Mouse (Mus musculus): ENCODE measurements around the gene Derl3.
"Not testable (repeated sequence)": the region's sequence is repeated elsewhere in the genome, so short reads cannot be mapped to it uniquely, and the experiment has no call there.

Gene Derl3

DNA sequence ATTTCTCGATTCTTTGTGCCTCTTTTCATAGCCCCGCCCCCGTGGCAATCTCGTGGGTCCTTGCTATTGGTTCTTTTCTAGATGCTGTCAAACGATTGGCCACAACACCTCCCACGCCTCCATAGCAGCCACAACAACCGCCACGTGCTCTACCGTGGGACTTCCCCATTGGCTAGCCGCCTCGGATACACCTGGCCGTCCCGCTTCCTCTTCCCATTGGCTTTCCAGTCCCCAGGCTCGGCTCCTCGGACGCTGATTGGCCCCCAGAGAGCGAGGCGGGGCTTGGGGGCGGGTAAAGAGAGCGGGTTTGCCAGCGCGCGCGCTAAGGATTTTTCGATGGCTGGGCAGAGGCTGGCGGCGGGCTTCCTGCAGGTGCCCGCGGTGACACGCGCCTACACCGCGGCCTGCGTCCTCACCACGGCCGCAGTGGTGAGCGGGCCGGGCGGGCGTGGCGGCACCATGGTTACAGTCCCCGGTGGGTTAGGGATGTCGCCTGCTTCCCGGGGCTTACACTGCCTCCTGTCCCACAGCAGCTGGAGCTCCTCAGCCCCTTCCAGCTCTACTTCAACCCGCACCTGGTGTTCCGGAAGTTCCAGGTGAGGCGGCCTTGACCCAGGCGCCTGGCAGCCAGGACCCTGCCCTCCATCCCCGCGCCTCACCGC, at the start of gene Derl3:
Gene Derl3, plus strand, starts transcription at position 325 of the 662 bp plus-strand sequence.
- DNase-seq (ENCODE audit: low spot score in 2 of 2): peak; percentile 93 to 98

DNA sequence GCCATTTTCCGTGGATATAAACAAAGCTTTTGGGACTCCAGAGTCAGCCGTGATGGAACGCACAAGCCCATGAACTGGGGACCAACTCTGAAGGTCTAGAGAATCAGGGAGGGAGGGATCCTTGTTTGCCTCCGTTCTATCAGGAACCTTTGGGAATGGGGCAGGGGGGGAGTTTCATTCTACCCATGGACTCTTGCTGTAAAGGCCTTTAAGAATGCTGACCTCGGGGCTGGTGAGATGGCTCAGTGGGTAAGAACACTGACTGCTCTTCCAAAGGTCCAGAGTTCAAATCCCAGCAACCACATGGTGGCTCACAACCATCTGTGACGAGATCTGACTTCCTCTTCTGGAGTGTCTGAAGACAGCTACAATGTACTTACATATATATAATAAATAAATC, 49.3 kb upstream of the Derl3 start:
- not testable (repeated sequence) for DNase-seq (ENCODE audit: low spot score in 2 of 2)

DNA sequence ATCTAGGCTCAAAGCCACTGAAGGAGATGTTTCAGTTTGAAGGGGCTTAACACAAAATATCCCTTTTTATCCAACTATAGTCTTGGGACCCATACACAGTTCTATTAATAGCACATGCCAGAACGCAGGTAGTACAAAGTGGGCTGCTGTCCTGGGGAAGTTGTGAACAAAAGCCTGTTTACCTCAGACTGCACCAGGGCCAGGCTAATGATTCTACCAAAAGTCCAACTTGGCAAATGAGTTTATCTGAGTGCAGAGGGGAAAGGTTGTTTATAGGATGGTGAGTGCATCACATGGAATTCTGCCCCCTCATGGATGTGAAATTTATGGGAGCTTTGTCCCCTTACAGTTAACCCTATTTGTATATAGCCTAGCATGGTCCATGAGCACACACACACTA, 48.4 kb upstream of the Derl3 start:
- no peak for DNase-seq (ENCODE audit: low spot score in 2 of 2)

DNA sequence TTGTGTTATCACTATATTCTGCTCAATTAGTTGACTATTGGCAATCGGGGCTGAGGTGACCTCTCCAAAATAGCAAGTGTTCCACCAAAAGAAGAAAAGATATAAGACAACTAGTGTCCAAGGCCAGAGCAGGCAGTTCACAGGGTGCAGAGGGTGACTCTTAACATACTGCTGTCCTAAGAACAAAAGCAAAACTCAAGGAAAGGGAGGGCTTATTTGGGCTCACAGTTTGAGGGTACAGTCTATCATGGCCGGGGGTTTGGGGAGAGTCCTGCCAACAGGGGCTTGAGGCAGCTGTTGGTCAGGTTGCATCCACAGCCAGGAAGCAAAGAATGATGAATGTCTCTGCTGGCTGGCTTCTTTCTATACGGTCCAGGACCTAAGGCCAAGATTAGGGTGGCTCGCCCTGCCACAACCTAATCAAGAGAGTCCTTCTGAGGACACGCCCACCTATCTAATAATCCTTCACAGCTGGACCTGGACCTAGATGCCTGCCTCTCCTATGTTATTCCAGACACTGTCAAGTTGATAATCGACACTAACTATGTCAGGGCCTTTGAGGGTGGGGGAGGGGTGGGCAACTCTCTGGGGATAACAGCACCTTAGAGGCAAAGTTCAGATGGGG, 47.8 kb upstream of the Derl3 start:
- DNase-seq (ENCODE audit: low spot score in 2 of 2): no peak

GRCm38 (mm10) chr10:75848382-75848781, 44.8 kb upstream of the Derl3 start:
- no peak for DNase-seq (ENCODE audit: low spot score in 2 of 2)

GRCm38 (mm10) chr10:75851076-75851475, 42.1 kb upstream of the Derl3 start:
- no peak for DNase-seq (ENCODE audit: low spot score in 2 of 2)

DNA sequence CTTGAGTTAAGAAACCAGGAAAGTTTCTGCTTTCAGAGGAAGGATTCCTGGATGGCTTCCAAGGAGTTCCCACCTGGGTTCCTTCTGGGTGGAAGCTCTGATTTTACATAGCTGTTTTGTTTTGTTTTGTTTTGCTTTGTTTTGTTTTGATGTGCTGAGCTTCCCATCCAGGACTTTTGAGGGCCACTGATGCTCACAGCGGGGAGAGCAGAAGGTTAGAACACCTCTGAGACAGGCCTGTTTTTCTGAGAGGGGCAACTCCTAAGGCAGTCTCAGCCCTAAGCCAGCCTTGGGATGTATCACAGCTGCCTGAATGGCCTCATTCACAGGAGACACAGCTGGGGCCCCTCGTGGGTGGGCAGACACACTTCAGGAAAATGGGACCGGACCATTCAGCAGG, 41.5 kb upstream of the Derl3 start:
- DNase-seq (ENCODE audit: low spot score in 2 of 2): no peak

DNA sequence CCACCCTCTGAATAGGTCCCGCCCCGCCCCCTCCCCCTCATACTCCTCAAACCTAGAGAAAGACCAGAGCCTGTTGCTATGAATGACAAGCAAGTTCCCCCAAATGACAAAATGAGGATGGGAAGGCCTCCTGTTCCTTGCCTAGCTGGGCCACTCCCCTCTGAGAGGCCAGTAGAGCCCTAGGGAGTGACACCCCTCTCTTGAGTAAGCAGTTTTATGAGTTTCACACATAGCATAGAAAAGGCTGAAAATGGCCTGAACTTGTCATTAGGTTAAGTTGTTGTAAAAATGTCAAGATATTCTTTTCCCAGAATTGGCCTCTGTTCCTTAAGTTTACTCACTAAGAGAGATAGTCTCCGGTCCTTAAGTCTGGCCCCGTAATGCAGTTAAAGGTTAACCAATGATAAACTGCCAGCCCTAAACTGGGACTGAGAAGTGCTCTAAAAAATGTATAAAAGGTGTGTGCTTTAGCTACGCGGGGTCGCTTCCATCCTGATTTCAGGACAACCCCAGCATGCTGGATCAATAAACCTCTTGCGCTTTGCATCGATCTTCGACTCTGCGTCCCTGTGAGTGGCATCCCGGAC, 40.6 kb upstream of the Derl3 start:
- DNase-seq (ENCODE audit: low spot score in 2 of 2): no peak

GRCm38 (mm10) chr10:75853452-75853851, 39.8 kb upstream of the Derl3 start:
- peak; percentile 51 to 79 for DNase-seq (ENCODE audit: low spot score in 2 of 2)

DNA sequence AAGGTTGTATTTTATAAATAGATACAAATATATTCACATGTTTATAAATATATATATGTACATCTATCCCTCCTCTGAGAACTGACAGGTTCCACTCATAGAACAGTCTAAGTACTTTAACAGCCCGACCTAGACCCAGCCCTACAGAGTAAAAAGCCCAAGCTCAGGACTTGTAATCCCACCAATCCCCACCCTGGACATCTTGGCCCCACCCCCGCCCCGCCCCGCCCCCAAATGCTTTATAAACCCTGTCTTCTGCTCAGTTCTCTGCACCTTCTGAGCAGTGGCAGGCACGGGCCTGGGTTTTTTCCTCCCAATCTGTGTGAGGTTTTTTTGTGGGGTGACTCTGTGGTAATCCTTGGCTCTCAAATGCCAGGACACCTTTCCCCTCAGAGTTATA, 39.1 kb upstream of the Derl3 start:
- no peak for DNase-seq (ENCODE audit: low spot score in 2 of 2)

- no peak for DNase-seq (ENCODE audit: low spot score in 2 of 2)
Observed at GRCm38 (mm10) chr10:75854791-75855190, 38.4 kb upstream of the Derl3 start.

DNA sequence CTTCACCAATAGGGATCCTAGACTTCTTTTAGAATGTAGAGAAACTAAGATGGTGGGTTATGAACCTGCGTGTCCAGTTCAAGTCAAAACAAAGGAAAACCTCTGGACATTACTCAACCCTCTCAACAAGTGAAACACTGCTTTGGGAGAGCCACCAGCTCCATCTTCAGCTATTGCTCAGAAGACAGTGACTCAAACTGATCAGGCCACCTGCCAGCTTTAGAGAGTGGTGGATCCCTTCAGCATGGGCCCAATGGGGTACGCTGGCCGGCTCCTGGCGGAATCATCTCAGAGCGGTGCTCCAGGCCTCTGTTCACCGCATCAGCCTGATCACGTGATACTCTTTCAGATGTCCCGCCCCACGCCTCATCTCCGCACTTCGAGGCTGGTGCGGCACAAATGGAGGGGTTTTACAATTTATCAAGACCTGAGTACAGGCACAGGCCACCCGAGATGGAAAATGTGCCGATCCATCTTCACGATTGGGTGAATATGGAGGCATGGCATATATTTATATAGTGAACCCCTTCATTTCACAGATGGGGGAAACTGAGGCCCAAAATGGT, 37.7 kb upstream of the Derl3 start:
- DNase-seq (ENCODE audit: low spot score in 2 of 2): no peak

GRCm38 (mm10) chr10:75856155-75856907, 36.9 kb upstream of the Derl3 start:
- DNase-seq (ENCODE audit: low spot score in 2 of 2): no peak

GRCm38 (mm10) chr10:75856976-75857375, 36.2 kb upstream of the Derl3 start:
- DNase-seq (ENCODE audit: low spot score in 2 of 2): no peak

GRCm38 (mm10) chr10:75857598-75857997, 35.6 kb upstream of the Derl3 start:
- DNase-seq (ENCODE audit: low spot score in 2 of 2): no peak

- peak; percentile 37 to 52 for DNase-seq (ENCODE audit: low spot score in 2 of 2)
Observed at GRCm38 (mm10) chr10:75859107-75859746, 34.0 kb upstream of the Derl3 start.

GRCm38 (mm10) chr10:75859786-75860470, 33.3 kb upstream of the Derl3 start, which contains the start of gene Mif:
Gene Mif, minus strand, starts transcription at chr10:75860240.
- DNase-seq (ENCODE audit: low spot score in 2 of 2): peak; percentile 71 to 86

- DNase-seq (ENCODE audit: low spot score in 2 of 2): no peak
Observed at GRCm38 (mm10) chr10:75860746-75861145, 32.5 kb upstream of the Derl3 start.

GRCm38 (mm10) chr10:75861587-75861986, 31.6 kb upstream of the Derl3 start:
- DNase-seq (ENCODE audit: low spot score in 2 of 2): no peak

GRCm38 (mm10) chr10:75872025-75872914, 20.9 kb upstream of the Derl3 start:
- DNase-seq (ENCODE audit: low spot score in 2 of 2): no peak
